Mouse (Mus musculus): Measurements from ENCODE around the gene Epx.
A peak's percentile ranks its signal among the peaks of the same experiment; 100 is the strongest.

Epx gene

DNA sequence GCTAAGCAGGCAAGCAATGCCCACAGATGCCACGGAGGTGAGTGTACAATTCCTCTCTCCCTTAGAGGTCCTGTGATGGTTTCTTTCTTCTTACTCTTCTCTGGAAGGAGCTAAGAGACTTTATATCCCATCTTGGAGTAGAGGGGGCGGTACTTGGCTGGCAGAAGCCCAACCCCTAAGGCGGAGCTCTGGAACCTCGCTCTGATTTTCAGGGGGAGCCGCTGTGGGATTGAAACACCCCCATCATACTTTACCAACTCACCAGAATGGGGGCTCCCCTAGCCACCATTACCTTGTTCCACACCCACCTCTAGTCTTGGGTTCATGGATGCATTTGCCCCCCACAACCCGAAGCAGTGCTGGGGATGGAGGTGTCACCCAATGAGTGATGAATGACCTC lies at the start of gene Epx:
Gene Epx (minus strand): TSS at position 101 of the 400 bp plus-strand sequence.
- DNase-seq (ENCODE audit: low spot score): no peak

- peak; percentile 16 for DNase-seq (ENCODE audit: low spot score)
Measured at GRCm38 (mm10) chr11:87920966-87921365, 45.6 kb upstream of the Epx start, which contains the start of gene Olfr464. TSS of gene Olfr464 (minus strand) at chr11:87920967.

GRCm38 (mm10) chr11:87920301-87920700 lies 45.0 kb upstream of the Epx start:
- no peak for DNase-seq (ENCODE audit: low spot score)

DNA sequence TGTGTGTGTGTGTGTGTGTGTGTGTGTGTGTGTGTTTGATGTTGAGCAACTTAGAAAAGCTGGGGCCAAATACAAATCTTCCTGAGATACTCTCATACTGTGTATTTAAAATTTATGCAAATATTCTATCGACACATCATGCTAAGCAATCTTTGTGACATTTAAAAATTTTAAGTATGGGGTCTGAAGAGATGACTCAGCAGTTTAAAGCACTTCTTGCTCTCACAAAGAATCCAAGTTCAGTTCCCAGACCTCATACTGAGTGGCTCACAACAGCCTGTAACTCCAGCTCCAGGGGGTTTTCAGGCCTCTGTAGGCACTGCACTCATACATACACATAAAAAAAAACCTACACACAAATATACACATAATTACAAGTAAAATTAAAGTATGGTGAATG lies 40.7 kb upstream of the Epx start:
- DNase-seq (ENCODE audit: low spot score): no peak

GRCm38 (mm10) chr11:87904331-87904730 lies 29.0 kb upstream of the Epx start:
- DNase-seq (ENCODE audit: low spot score): no peak

DNA sequence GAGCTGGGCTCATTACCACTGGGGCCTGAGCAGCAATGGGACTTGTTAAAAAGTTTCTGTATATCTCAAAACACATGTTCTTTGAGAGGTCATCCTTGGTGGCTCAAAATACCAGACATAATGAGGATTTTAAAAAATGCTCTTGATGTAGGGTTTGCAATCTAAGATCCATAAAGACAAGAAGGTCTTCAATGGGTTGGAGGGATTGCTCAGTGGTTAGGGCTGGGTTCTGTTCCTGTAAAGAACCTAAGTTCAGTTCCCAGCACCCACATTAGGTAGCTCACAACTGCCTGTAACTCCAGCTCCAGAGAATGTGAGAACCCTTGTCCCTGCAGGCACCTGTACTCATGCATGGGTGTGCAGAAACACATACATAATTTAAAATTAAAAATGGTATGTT lies 22.0 kb upstream of the Epx start, which contains the start of gene Olfr463:
Gene Olfr463 (minus strand): TSS at position 101 of the 400 bp plus-strand sequence.
- DNase-seq (ENCODE audit: low spot score): no peak

DNA sequence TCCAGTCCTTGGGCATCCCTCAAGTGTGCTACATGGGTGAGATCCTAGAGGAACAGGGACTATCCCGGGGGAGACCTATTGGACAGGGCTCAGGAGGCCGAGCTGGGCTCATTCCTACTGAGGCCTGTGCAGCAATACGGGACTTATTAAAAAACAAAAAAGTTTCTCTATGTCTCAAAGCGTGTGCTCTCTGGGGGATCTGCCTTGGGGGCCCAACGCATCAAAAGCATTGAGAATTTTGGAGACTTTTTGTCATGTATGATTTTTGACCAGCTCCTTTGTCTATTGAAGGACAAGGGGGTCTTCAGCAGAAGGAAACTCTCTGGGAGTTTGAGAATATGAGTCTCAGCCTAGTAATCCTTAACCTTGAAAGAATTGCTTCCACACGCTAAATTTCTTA lies 16.8 kb upstream of the Epx start, which contains the start of gene Olfr462:
Gene Olfr462 (minus strand): TSS at position 101 of the 400 bp plus-strand sequence.
- DNase-seq (ENCODE audit: low spot score): no peak

- DNase-seq (ENCODE audit: low spot score): no peak
Measured at GRCm38 (mm10) chr11:87884856-87885255, 9.5 kb upstream of the Epx start.

- no peak for DNase-seq (ENCODE audit: low spot score)
Measured at GRCm38 (mm10) chr11:87883493-87883892, 8.2 kb upstream of the Epx start.

DNA sequence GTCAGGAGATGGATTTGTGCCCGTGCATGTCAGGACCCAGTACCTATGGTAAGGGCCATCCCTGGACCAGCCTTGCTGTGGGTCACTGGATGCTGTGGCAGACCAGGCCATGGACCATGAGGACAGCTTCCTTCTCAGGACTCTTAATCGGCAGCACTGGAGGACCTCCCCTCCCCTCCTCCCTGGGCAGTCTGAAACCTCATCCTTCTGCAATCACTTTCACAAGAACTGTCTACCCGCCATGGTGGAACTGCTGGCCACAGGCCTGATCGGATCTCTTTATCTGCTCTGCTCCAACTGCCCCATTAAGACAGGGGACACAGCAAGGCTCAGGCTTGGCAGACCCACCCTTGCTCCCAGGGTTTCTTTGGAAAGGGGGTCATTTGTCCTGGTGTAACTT lies 6.4 kb upstream of the Epx start:
- no peak for DNase-seq (ENCODE audit: low spot score)

GRCm38 (mm10) chr11:87879826-87880225 lies 4.5 kb upstream of the Epx start:
- DNase-seq (ENCODE audit: low spot score): no peak

DNA sequence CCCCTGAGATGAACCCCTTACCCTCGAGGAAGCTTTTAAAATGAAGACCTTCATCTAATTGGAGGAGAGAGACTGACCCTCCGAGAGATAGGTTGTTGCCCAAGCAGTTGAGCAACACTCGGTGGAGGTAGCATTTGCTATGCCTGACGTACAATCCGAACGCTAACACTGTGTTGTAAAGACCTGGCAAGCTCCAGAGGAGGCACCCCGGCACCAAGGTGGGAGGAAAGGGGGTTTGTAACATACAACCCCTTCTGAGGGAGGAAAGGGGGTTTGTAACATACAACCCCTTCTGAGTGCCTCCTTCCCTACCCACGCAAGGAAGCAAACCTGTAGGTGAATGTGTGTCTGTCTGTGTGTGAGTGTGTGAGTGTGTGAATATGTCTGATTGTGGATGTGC lies 3.6 kb downstream of the Epx start:
- no peak for DNase-seq (ENCODE audit: low spot score)

DNA sequence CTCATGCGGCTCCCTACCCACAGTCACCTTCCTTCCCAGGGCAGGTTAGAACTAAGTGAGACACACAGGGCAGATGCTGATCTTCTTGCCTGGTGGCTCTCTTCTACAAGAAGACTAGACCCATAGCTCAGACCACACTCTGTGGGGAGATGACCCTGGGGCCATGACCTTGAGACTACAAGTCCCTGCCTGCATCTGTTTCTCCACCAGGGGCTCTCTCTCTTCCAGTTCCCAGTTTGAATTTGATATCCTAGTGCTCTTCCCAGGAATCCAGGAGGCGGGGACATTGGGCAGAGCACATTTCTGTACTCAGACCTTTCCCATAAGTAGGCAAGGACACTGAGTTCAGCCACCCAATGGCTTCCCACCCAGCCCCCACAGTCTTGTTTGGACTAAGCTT lies 5.2 kb downstream of the Epx start:
- DNase-seq (ENCODE audit: low spot score): no peak

GRCm38 (mm10) chr11:87866891-87867290 lies 8.4 kb downstream of the Epx start:
- peak; percentile 28 for DNase-seq (ENCODE audit: low spot score)

DNA sequence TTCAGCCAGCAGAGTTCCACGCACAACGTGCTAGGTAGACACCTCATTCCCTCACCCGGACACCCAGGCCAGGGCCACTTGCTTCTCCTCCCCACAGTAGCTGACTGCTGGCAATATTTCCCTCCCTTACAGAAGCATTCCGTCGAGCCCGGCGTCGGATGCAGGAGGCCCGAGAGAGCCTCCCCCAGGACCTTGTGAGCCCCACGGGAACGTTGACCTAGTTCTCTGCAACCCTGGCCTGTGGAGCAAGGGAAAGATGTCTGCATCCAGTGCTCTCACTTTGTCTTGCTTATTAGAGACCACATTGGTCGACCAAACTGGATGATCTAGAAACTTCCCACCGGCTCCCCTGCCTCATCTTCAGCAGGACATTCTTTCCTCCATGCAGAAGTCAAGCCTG lies 12.5 kb downstream of the Epx start:
- no peak for DNase-seq (ENCODE audit: low spot score)

- no peak for DNase-seq (ENCODE audit: low spot score)
Measured at GRCm38 (mm10) chr11:87860426-87860825, 14.9 kb downstream of the Epx start.

DNA sequence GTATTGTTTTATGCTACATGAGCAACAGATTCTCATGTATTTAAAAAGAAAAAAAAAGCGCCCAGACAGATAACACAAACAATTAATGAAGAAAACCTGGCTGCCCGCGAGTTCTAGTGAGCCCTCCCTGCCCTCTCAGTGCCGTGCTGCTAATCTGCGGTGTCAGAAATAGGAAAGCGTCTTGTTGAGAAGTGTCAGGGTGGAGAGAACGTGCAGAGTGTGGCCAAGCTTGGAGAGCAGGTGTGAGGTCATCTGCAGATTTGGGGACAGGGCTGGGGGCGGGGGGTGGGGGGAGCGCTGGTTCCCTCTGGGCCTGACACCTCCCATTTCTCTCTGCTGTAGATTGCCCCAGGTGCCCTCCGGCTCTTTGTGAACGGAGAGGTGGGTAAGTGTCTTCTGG lies 16.1 kb downstream of the Epx start:
- no peak for DNase-seq (ENCODE audit: low spot score)

GRCm38 (mm10) chr11:87854550-87854949 lies 20.8 kb downstream of the Epx start:
- no peak for DNase-seq (ENCODE audit: low spot score)

DNA sequence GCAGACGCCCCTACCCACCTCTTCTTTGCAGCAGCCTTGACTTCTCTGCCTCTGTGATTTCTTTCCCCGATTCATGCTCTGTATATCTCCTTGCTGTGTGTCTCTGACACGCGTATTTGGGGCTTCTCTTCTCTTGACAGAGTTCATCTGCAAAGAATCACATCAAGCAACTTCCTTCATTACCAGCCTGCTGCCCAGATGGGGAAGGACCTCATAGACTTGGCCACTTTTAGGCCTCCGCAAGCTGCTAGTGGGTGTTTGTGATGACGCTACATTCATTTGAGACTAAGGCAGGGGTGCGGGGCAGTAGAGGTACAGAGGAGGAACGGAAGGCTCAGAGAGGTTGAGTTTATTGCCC lies 21.8 kb downstream of the Epx start:
- no peak for DNase-seq (ENCODE audit: low spot score)

- peak; percentile 92 for DNase-seq (ENCODE audit: low spot score)
Measured at GRCm38 (mm10) chr11:87852690-87853596, 22.4 kb downstream of the Epx start, which contains the start of gene Mks1. TSS of gene Mks1 (plus strand) at chr11:87853215.

DNA sequence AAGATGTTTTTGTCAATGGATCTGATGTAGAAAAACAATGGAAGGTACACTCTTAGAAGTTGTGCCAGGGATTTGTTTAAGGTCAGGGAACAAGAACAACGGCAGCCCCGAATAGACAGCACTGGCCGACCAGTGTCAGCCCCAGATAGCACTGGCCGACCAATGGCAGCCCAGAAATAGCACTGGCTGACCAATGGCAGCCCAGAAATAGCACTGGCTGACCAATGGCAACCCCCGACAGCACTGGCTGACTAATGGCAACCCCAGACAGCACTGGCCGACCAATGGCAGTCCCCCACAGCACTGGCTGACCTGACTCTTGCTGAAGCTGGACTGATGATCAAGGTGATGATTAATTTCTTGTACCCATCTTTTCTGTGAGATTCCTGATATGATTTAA lies 27.5 kb downstream of the Epx start:
- no peak for DNase-seq (ENCODE audit: low spot score)

DNA sequence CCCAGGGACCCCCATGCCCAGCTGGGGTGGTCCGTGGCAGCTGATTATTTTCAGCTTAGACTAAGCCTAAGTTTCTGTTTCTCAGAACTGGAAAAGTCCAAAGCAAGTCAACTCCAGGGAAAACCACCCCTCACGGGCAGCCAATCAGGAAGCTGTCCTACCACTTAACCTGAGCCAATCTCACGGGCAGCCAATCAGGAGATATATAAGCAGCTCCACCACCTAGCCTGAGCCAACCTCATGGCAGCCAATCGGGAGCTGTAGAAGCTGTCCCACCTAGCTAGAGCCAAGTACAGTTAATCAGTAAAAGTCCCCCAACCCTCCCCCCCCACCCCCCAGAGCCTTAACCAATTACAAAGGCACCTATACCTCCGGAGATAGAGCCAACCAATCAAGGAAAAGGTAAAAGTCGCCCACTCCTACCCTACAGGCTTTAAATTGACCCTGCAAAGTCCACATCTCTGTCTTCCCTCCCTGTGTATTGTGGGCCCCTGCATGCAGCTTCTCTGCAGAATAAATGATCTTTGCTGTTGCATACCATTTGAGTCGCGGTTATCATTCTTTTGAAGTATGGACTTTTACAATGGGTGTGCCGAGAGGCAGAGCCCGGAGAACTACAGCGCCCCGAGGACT lies 28.3 kb downstream of the Epx start:
- no peak for DNase-seq (ENCODE audit: low spot score)

DNA sequence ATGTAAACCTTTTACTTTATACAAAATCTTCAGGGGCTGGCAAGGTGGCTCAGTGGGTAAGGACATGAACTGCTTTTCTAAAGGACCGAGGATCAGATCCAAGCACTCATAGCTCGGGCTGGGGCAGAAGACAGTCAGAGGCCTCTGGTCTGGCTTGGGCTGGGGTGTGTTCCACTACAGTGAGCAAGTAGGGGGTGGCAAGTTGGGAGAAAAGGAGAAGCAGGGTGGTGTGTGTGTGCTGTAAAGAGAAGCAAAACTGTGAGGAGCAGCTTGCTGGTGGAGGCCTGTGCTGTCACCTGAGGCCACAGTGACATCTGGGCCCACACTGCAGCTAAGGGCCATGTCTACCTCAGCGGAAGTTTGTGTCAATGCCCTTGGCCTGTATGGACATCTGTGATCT lies 33.9 kb downstream of the Epx start:
- no peak for DNase-seq (ENCODE audit: low spot score)

Data from urinary bladder, postnatal 14 days (tissue).